Mouse (Mus musculus): ENCODE data around the gene Polr3g. TPM values are rescaled to one million over a fixed set of nuclear protein-coding genes. Genes with fewer than 3 reads are reported as not detected.

Gene Polr3g
- polyA plus RNA-seq, 2 experiments, result 6.5 to 11.7 TPM

DNA sequence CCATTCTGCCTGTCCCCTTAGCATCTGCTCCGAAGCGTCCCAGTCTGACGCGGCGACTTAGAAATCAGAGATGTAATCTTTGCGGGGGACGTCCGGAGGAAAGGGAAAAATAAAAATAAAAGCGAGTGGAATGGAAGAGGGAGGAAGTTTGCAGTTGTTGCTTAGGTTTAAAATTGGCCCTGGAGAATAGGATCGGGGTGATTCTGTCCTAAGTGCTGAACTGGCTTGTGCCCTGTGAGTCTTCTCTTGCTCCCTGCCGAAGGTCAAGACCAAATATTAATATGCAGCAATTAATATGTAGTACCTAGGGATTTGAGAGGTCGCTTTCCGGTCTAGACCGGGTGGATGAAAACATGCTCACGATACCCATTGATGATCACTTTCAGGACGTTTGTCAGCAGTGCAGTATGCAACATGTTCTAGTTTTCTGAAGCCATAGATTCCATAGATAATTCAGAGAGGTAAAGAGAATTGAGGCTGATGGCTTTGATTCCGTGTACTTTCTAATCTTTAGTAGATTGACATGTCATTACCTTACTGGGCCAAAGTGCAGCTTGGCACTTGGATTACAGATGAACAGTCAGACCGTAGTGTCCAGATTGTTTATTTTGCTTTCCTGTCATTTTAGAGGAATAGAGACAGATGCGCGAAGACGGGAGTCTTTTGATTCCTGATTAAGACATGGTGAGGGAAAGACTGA, 52.6 kb downstream of the Polr3g start:
- 9% methylated on average over 21 of the region's 21 CpGs for WGBS (ENCODE audit: insufficient replicate concordance)
- Histone ChIP-seq H3K4me1 (replicated peaks; ENCODE audit: control insufficient read depth in 2 of 2, insufficient read depth in 2 of 2, low read length in 1 of 2) (peaks cover 23 to 33% of the 10 kb centered on the region in 2 experiments), H3K4me2 (ENCODE audit: low read depth) (peak overlapping the region; percentile 94), H3K4me3 (ENCODE audit: insufficient read depth in 1 of 2, low read depth in 2 of 2, low read length in 2 of 2) (peak overlapping the region; percentile 86 to 96), H3K36me3 (replicated peaks; ENCODE audit: control insufficient read depth, insufficient read depth, low read depth) (no peaks in the 10 kb centered on the region; the same call in 1 of the 2 replicates), H3K27ac (peak overlapping the region; percentile 84), H3K9me3 (ENCODE audit: control insufficient read depth, low read length) (no peaks in the 10 kb centered on the region), H3K9ac (replicated peaks) (peak overlapping the region; percentile 97), H3K27me3 (ENCODE audit: control insufficient read depth, insufficient read depth, low read length) (no peaks in the 10 kb centered on the region)
- ATAC-seq (ENCODE audit: insufficient read depth) (no peak; the same call in 1 of the 2 replicates), DNase-seq (ENCODE audit: low read depth in 3 of 3, low spot score in 3 of 3) (peak in 1 of 3 experiments; percentile 27)
- TF ChIP-seq CTCF (IDR thresholded peaks at IDR 0.05; ENCODE audit: low read depth), result no peak
- TF ChIP-seq EP300 (IDR thresholded peaks at IDR 0.05; ENCODE audit: low read depth), result no peak

GRCm38 (mm10) chr13:81657351-81658052, 53.3 kb downstream of the Polr3g start, which contains the start of gene Lysmd3:
Gene Lysmd3 (plus strand): TSS chr13:81657663.
- H3K4me1 ChIP-seq (replicated peaks; ENCODE audit: control insufficient read depth in 2 of 2, insufficient read depth in 2 of 2, low read length in 1 of 2), result peaks cover 17 to 30% of the 10 kb centered on the region in 2 experiments
- under 1% methylated on average over 73 of the region's 73 CpGs for WGBS (ENCODE audit: insufficient replicate concordance)

GRCm38 (mm10) chr13:81657008-81657350, 53.8 kb downstream of the Polr3g start:
- no peak for TF ChIP-seq CTCF (IDR thresholded peaks at IDR 0.05; ENCODE audit: low read depth)
- TF ChIP-seq EP300 (IDR thresholded peaks at IDR 0.05; ENCODE audit: low read depth), result no peak
- peak overlapping the region; percentile 84 to 96 for H3K4me3 ChIP-seq (ENCODE audit: insufficient read depth in 1 of 2, low read depth in 2 of 2, low read length in 2 of 2)
- DNase-seq (ENCODE audit: low read depth in 3 of 3, low spot score in 3 of 3) (no peak), ATAC-seq (ENCODE audit: insufficient read depth) (peak; percentile 74; the same call in 1 of the 2 replicates)
- H3K36me3 ChIP-seq (replicated peaks; ENCODE audit: control insufficient read depth, insufficient read depth, low read depth), result no peaks in the 10 kb centered on the region; the same call in 1 of the 2 replicates
- peak overlapping the region; percentile 79 for H3K9ac ChIP-seq (replicated peaks)
- WGBS (ENCODE audit: insufficient replicate concordance), result 27% methylated on average over 5 of the region's 5 CpGs
- H3K27ac ChIP-seq, result peak overlapping the region; percentile 94
- no peaks in the 10 kb centered on the region for H3K27me3 ChIP-seq (ENCODE audit: control insufficient read depth, insufficient read depth, low read length)
- no peaks in the 10 kb centered on the region for H3K9me3 ChIP-seq (ENCODE audit: control insufficient read depth, low read length)
- H3K4me2 ChIP-seq (ENCODE audit: low read depth), result peak overlapping the region; percentile 94
- H3K4me1 ChIP-seq (replicated peaks; ENCODE audit: control insufficient read depth in 2 of 2, insufficient read depth in 2 of 2, low read length in 1 of 2), result peaks cover 15 to 29% of the 10 kb centered on the region in 2 experiments

More at GRCm38 (mm10) chr13:81657351-81658052, 53.3 kb downstream of the Polr3g start, which contains the start of gene Lysmd3:
- Histone ChIP-seq H3K9me3 (ENCODE audit: control insufficient read depth, low read length) (no peaks in the 10 kb centered on the region), H3K27ac (peak within 1 kb of the TSS; percentile 94), H3K9ac (replicated peaks) (peak within 1 kb of the TSS; percentile 97), H3K36me3 (replicated peaks; ENCODE audit: control insufficient read depth, insufficient read depth, low read depth) (no peaks in the 10 kb centered on the region; the same call in 1 of the 2 replicates), H3K27me3 (ENCODE audit: control insufficient read depth, insufficient read depth, low read length) (no peaks in the 10 kb centered on the region), H3K4me2 (ENCODE audit: low read depth) (peak within 1 kb of the TSS; percentile 94), H3K4me3 (ENCODE audit: insufficient read depth in 1 of 2, low read depth in 2 of 2, low read length in 2 of 2) (peak within 1 kb of the TSS; percentile 86 to 96)
- TF ChIP-seq EP300 (IDR thresholded peaks at IDR 0.05; ENCODE audit: low read depth) (no peak), CTCF (IDR thresholded peaks at IDR 0.05; ENCODE audit: low read depth) (0 out of 2 replicates have a peak, but pooled peaks have one; percentile 15)
- ATAC-seq (ENCODE audit: insufficient read depth) (peak; percentile 98), DNase-seq (ENCODE audit: low read depth in 3 of 3, low spot score in 3 of 3) (peak; percentile 81 to 83 (median 83))

GRCm38 (mm10) chr13:81656091-81656850, 54.5 kb downstream of the Polr3g start:
- WGBS (ENCODE audit: insufficient replicate concordance), result 65% methylated on average over 14 of the region's 14 CpGs
- peak overlapping the region; percentile 94 for H3K27ac ChIP-seq
- peaks cover 15 to 28% of the 10 kb centered on the region in 2 experiments for H3K4me1 ChIP-seq (replicated peaks; ENCODE audit: control insufficient read depth in 2 of 2, insufficient read depth in 2 of 2, low read length in 1 of 2)
- peak overlapping the region; percentile 94 for H3K4me2 ChIP-seq (ENCODE audit: low read depth)
- no peaks in the 10 kb centered on the region for H3K36me3 ChIP-seq (replicated peaks; ENCODE audit: control insufficient read depth, insufficient read depth, low read depth)
- no peaks in the 10 kb centered on the region for H3K27me3 ChIP-seq (ENCODE audit: control insufficient read depth, insufficient read depth, low read length)
- no peaks in the 10 kb centered on the region for H3K9me3 ChIP-seq (ENCODE audit: control insufficient read depth, low read length)
- no peak for TF ChIP-seq EP300 (IDR thresholded peaks at IDR 0.05; ENCODE audit: low read depth)
- no peak for TF ChIP-seq CTCF (IDR thresholded peaks at IDR 0.05; ENCODE audit: low read depth)
- no peak overlapping the region; a peak in 1 of 4 replicates for H3K4me3 ChIP-seq (ENCODE audit: insufficient read depth in 1 of 2, low read depth in 2 of 2, low read length in 2 of 2)
- no peak for ATAC-seq (ENCODE audit: insufficient read depth)
- H3K9ac ChIP-seq (replicated peaks), result no peak overlapping the region; the same call in 1 of the 2 replicates
- DNase-seq (ENCODE audit: low read depth in 3 of 3, low spot score in 3 of 3), result no peak

Data from liver, embryonic 14.5 days (tissue).